Mouse (Mus musculus) frontal cortex, adult (tissue): ENCODE results near the gene Gm10974.

Source experiments
- ATAC-seq: cut with Nextera tagmentation; 2 replicates; pipeline ENCODE4 v1.9.2; 2017; ENCODE audit warnings: mild to moderate bottlenecking, moderate library complexity, mixed read lengths; ENCODE audit not compliant: low TSS enrichment

Gm10974 gene

GRCm38 (mm10) chr7:66365904-66366303 lies at the start of gene Gm10974:
Gm10974 (plus strand) TSS chr7:66365905.
- no peak for ATAC-seq

GRCm38 (mm10) chr7:66318147-66318546 lies 47.6 kb upstream of the Gm10974 start:
- ATAC-seq: no peak

GRCm38 (mm10) chr7:66320996-66321395 lies 44.7 kb upstream of the Gm10974 start:
- no peak for ATAC-seq

GRCm38 (mm10) chr7:66323252-66324015 lies 42.3 kb upstream of the Gm10974 start:
- ATAC-seq: no peak

GRCm38 (mm10) chr7:66325419-66326053 lies 40.2 kb upstream of the Gm10974 start:
- ATAC-seq: no peak

GRCm38 (mm10) chr7:66327516-66327915 lies 38.2 kb upstream of the Gm10974 start:
- ATAC-seq: no peak

- no peak for ATAC-seq
Observed at GRCm38 (mm10) chr7:66330610-66331009, 35.1 kb upstream of the Gm10974 start.

GRCm38 (mm10) chr7:66332340-66332739 lies 33.4 kb upstream of the Gm10974 start:
- no peak for ATAC-seq

- ATAC-seq: no peak
Observed at GRCm38 (mm10) chr7:66333906-66334500, 31.7 kb upstream of the Gm10974 start.

GRCm38 (mm10) chr7:66336955-66337354 lies 28.8 kb upstream of the Gm10974 start:
- no peak for ATAC-seq

- no peak for ATAC-seq
Observed at GRCm38 (mm10) chr7:66339625-66340024, 26.1 kb upstream of the Gm10974 start.

GRCm38 (mm10) chr7:66340044-66340443 lies 25.7 kb upstream of the Gm10974 start:
- ATAC-seq: no peak

GRCm38 (mm10) chr7:66342323-66342722 lies 23.4 kb upstream of the Gm10974 start:
- no peak for ATAC-seq

GRCm38 (mm10) chr7:66342831-66343230 lies 22.9 kb upstream of the Gm10974 start:
- ATAC-seq: no peak

- ATAC-seq: no peak
Observed at GRCm38 (mm10) chr7:66343307-66343706, 22.4 kb upstream of the Gm10974 start.

GRCm38 (mm10) chr7:66346959-66347663 lies 18.6 kb upstream of the Gm10974 start:
- no peak for ATAC-seq

GRCm38 (mm10) chr7:66348588-66348987 lies 17.1 kb upstream of the Gm10974 start:
- no peak for ATAC-seq

GRCm38 (mm10) chr7:66349670-66350069 lies 16.0 kb upstream of the Gm10974 start:
- ATAC-seq: no peak

GRCm38 (mm10) chr7:66351074-66351473 lies 14.6 kb upstream of the Gm10974 start:
- ATAC-seq: no peak

GRCm38 (mm10) chr7:66354911-66355310 lies 10.8 kb upstream of the Gm10974 start:
- no peak for ATAC-seq

GRCm38 (mm10) chr7:66355791-66356522 lies 9.7 kb upstream of the Gm10974 start:
- ATAC-seq: no peak

GRCm38 (mm10) chr7:66358461-66358860 lies 7.2 kb upstream of the Gm10974 start:
- ATAC-seq: no peak
